Mouse (Mus musculus) forebrain, embryonic 16.5 days (tissue): ENCODE results near the gene Cotl1. TPM values are rescaled to one million over a fixed set of nuclear protein-coding genes. Genes with fewer than 3 reads are reported as not detected.

Experiments
- ATAC-seq: fragments of 200-750 bp; cut with Nextera tagmentation; 2 replicates; pipeline ENCODE4 v1.8.0; 2017; ENCODE audit warnings: mild to moderate bottlenecking, moderate library complexity
- H3K27ac ChIP-seq: fragments of 300-500 bp; sonication (generic); 2 replicates; pipeline ENCODE4 v1.5.1; 2014; ENCODE audit warnings: low read length, control low read depth
- H3K27me3 ChIP-seq: fragments of 300-500 bp; sonication (generic); replicated peaks from 2 replicates; pipeline ENCODE4 v1.6.1; 2014; ENCODE audit warnings: low read length; ENCODE audit not compliant: control insufficient read depth, insufficient read depth
- H3K36me3 ChIP-seq: fragments of 300-500 bp; sonication (generic); 2 replicates; pipeline ENCODE4 v1.6.1; 2014; ENCODE audit not compliant: control insufficient read depth, insufficient read depth
- H3K4me1 ChIP-seq: fragments of 300-500 bp; sonication (generic); replicated peaks from 2 replicates; pipeline ENCODE4 v1.6.1; 2014; ENCODE audit warnings: low read length; ENCODE audit not compliant: control insufficient read depth, insufficient read depth
- H3K4me2 ChIP-seq: fragments of 300-500 bp; sonication (generic); 2 replicates; pipeline ENCODE4 v1.6.1; 2014; ENCODE audit warnings: mild to moderate bottlenecking, low read length, control low read depth
- H3K4me3 ChIP-seq: fragments of 300-500 bp; sonication (generic); replicated peaks from 2 replicates; pipeline ENCODE4 v1.5.1; 2014; ENCODE audit warnings: mild to moderate bottlenecking, low read length, control low read depth
- H3K9ac ChIP-seq: fragments of 300-500 bp; sonication (generic); replicated peaks from 2 replicates; pipeline ENCODE4 v1.6.1; 2014; ENCODE audit warnings: low read depth, low read length, control low read depth
- H3K9me3 ChIP-seq: fragments of 300-500 bp; sonication (generic); 2 replicates; pipeline ENCODE4 v1.6.1; 2016; ENCODE audit warnings: low read length; ENCODE audit not compliant: control insufficient read depth
- WGBS: fragments of 180-500 bp; shearing (Covaris S2); extraction: QIAGEN DNeasy Blood & Tissue Kit; methylation state at CpG from one replicate; pipeline ENCODE4 v1.1.7; 2014; 5-methylcytosine and 5-hydroxymethylcytosine counted together
- polyA plus RNA-seq: library from polyadenylated mRNA; unstranded; fragments of >200 nt; fragmentation: Nextera tagmentation; extraction: Ambion mirVana; gene quantifications from 2 replicates; pipeline ENCODE4 v1.2.1, GENCODE M21; 2015

The Cotl1 gene
- polyA plus RNA-seq, 1 experiment from 2014 or later = 147 TPM

DNA sequence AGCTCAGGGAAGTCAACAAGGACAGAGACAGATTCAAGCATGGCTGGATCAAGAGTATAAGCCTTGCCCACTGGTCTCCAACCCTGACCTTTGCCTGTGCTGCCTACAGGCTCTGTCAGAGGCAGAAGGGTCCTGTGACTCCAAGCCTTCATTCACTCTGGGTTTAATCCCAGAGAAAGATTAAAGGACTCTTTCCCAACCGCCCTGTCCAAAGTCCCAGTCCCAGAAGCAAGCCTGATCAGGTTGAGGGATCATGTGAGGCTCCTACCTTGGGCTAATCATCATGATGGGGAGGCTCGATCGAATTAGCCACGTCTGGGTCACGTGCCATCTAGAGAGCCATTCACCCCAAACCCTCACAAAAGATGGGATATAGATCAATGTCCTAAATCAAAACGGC lies 5.7 kb downstream of the Cotl1 start:
- H3K9ac ChIP-seq = no peak overlapping the region
- H3K4me1 ChIP-seq = peaks cover 83% of the 10 kb centered on the region
- ATAC-seq = no peak
- WGBS = 87% methylated on average over 6 of the region's 6 CpGs
- H3K27me3 ChIP-seq = no peaks in the 10 kb centered on the region
- no peak overlapping the region for H3K4me2 ChIP-seq
- no peaks in the 10 kb centered on the region for H3K9me3 ChIP-seq
- no peak overlapping the region for H3K27ac ChIP-seq
- H3K4me3 ChIP-seq = no peak overlapping the region
- H3K36me3 ChIP-seq = no peaks in the 10 kb centered on the region

DNA sequence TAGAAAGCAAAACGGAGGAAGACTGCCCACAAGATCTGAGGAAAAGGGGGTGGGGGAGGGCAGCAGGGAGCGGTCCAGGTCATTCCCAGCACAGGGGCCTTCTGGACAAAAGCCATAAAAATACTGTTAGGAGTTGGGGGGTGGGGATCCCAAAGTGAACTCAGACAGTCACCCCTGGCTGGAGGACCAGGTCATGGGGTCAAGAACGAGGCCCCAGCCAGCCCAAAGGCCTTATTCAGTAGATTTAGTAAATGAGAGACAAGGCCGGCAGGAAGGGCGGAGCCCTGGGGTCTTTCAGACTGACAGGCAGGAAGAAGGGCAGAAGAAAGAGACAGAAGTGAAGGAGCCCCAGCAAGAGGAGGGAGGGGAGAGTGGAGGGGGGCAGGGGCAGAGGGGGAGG lies 7.4 kb downstream of the Cotl1 start:
- H3K27ac ChIP-seq = no peak overlapping the region
- no peaks in the 10 kb centered on the region for H3K9me3 ChIP-seq
- WGBS = 20% methylated on average over 5 of the region's 5 CpGs
- no peak overlapping the region for H3K9ac ChIP-seq
- ATAC-seq = no peak
- H3K4me1 ChIP-seq = peaks cover 72% of the 10 kb centered on the region
- no peaks in the 10 kb centered on the region for H3K36me3 ChIP-seq
- H3K27me3 ChIP-seq = no peaks in the 10 kb centered on the region
- H3K4me2 ChIP-seq = no peak overlapping the region
- no peak overlapping the region for H3K4me3 ChIP-seq

DNA sequence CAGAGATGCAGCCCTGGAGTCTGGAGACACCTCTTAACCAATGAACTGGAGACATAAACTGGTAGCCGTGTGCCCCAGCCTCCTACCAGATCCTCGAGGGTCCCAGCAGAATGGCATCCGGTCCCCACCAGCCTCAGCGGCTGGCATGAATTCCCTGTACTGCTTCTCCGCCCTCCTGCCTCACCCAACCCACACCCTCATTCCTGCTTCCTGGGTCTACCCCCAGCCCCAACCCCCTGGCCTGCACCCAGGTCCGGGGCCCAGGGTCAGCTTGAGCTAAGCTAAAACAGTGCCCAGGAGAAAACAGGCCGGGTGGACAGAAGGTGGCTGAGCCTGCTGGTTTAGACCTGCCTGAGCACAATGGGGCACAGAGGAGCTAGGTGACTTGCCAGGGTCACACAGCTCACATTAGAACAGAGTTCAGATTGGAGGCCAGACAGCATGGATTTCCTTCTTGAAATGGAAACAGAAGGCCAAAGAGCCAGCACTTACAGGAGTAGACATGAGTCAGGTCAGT lies 8.2 kb downstream of the Cotl1 start:
- Histone ChIP-seq H3K36me3 (no peaks in the 10 kb centered on the region), H3K4me3 (no peak overlapping the region; the same call in 1 of the 2 replicates), H3K27me3 (no peaks in the 10 kb centered on the region), H3K4me1 (peaks cover 67% of the 10 kb centered on the region), H3K4me2 (peak overlapping the region; percentile 36), H3K27ac (peak overlapping the region; percentile 43), H3K9ac (peak overlapping the region; percentile 38), H3K9me3 (no peaks in the 10 kb centered on the region)
- WGBS = 56% methylated on average over 7 of the region's 7 CpGs
- ATAC-seq = peak; percentile 10; the same call in 1 of the 2 replicates

GRCm38 (mm10) chr8:119831336-119831995 lies 8.9 kb downstream of the Cotl1 start:
- Histone ChIP-seq H3K9me3 (no peaks in the 10 kb centered on the region), H3K4me3 (no peak overlapping the region; the same call in 1 of the 2 replicates), H3K27ac (peak overlapping the region; percentile 43; the same call in 1 of the 2 replicates), H3K9ac (peak overlapping the region; percentile 38; the same call in 1 of the 2 replicates), H3K27me3 (no peaks in the 10 kb centered on the region), H3K4me1 (peaks cover 60% of the 10 kb centered on the region), H3K4me2 (peak overlapping the region; percentile 36), H3K36me3 (no peaks in the 10 kb centered on the region)
- 33% methylated on average over 20 of the region's 20 CpGs for whole genome bisulfite sequencing
- peak; percentile 59 for ATAC-seq

DNA sequence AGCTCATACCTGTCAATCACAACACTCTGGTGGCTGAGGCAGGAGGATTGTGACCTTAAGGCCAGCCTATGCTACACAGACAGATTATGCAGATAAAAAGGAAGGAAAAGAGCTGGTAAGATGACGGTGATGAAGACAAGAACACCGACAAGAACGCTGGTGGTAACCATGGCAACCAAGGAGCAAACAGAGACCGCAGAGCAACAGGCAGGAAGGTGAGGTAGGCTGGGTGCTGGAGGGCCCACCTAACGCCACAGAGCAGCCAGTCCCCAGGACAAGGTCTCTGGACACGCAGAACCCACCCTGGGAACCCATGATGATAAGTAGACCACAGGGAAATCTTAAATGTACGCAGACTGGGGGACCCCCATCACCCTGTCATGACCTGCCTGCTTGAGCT lies 9.8 kb downstream of the Cotl1 start:
- Histone ChIP-seq H3K9me3 (no peaks in the 10 kb centered on the region), H3K4me3 (no peak overlapping the region), H3K36me3 (no peaks in the 10 kb centered on the region), H3K9ac (no peak overlapping the region), H3K27ac (no peak overlapping the region), H3K27me3 (no peaks in the 10 kb centered on the region), H3K4me2 (no peak overlapping the region), H3K4me1 (peaks cover 51% of the 10 kb centered on the region)
- WGBS = 55% methylated on average over 7 of the region's 7 CpGs
- no peak for ATAC-seq

- Histone ChIP-seq H3K4me2 (no peak overlapping the region), H3K27ac (no peak overlapping the region), H3K9ac (no peak overlapping the region), H3K4me1 (peaks cover 49% of the 10 kb centered on the region), H3K36me3 (no peaks in the 10 kb centered on the region), H3K4me3 (no peak overlapping the region), H3K9me3 (no peaks in the 10 kb centered on the region), H3K27me3 (no peaks in the 10 kb centered on the region)
- WGBS = 62% methylated on average over 16 of the region's 16 CpGs
- no peak for ATAC-seq
Observed at GRCm38 (mm10) chr8:119829870-119830580, 10.3 kb downstream of the Cotl1 start.

DNA sequence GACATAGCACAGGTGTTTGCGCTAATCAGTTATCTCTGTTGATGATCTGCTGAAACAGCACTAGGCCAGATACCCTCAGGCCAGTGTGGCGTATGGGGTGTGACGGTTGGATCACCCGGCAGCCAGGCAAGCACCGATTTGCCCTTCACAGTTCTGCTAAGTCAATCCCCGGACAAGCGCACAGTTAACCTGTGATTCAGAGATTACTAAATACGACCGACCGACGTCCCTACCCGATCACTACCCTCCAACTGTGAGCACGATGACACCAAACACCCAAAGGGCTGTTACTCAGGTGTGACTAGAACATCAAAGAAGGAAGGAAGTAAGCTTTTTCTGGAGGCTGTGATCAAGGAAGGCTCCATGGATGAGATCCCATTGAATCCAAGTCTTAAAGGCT lies 10.9 kb downstream of the Cotl1 start:
- no peak overlapping the region for H3K4me2 ChIP-seq
- peaks cover 51% of the 10 kb centered on the region for H3K4me1 ChIP-seq
- 92% methylated on average over 13 of the region's 13 CpGs for WGBS
- no peak overlapping the region for H3K27ac ChIP-seq
- H3K36me3 ChIP-seq = no peaks in the 10 kb centered on the region
- no peaks in the 10 kb centered on the region for H3K9me3 ChIP-seq
- H3K4me3 ChIP-seq = no peak overlapping the region
- no peak for ATAC-seq
- H3K27me3 ChIP-seq = no peaks in the 10 kb centered on the region
- H3K9ac ChIP-seq = no peak overlapping the region

DNA sequence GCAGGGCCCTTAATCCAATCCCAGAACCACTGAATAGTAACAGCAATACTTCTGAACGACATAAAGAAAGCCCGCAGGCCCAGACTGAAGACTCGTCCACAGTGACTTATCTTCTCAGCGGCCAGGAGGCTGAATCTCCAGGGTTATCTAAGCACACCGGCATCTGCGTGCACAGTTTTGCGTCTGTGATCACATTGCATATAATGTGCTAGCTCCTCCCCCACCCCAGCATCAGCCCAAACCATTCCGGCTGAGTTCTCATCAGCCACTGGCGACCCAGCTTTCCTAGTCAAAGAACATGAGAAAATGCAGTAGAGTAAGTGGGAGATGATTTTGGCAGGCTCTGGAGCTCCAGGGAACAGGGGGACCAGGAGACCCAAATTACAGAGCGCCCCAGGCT lies 11.3 kb downstream of the Cotl1 start:
- no peaks in the 10 kb centered on the region for H3K9me3 ChIP-seq
- 80% methylated on average over 10 of the region's 10 CpGs for WGBS
- H3K4me1 ChIP-seq = peaks cover 53% of the 10 kb centered on the region
- H3K36me3 ChIP-seq = no peaks in the 10 kb centered on the region
- ATAC-seq = no peak
- no peak overlapping the region for H3K4me3 ChIP-seq
- no peak overlapping the region for H3K27ac ChIP-seq
- H3K4me2 ChIP-seq = no peak overlapping the region
- no peaks in the 10 kb centered on the region for H3K27me3 ChIP-seq
- H3K9ac ChIP-seq = 0 out of 2 replicates have a peak overlapping the region, but pooled peaks have one; percentile 10

DNA sequence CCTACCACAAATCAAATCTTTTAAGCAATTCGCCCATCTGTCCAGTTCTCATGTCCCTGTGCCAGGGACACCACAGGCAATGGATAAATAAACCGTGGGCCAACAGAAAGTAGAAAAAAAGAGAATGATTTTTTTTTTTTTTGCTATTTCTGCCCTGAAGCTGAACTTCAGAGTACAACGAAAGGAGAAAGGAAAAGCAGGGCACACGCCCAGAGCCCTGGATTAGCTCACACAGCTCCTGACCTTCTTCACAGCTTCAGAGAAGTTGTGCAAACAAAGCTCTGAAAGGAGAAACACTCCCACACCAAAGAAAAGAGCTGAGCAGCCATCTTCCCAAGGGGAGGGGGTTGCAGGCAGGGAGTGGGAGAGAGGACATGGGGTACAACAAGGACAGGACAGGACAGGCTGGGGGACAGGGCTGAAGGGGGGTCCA lies 12.6 kb downstream of the Cotl1 start:
- Histone ChIP-seq H3K4me1 (peaks cover 46% of the 10 kb centered on the region), H3K4me2 (no peak overlapping the region), H3K36me3 (no peaks in the 10 kb centered on the region), H3K27ac (no peak overlapping the region), H3K4me3 (no peak overlapping the region), H3K9me3 (no peaks in the 10 kb centered on the region), H3K9ac (no peak overlapping the region), H3K27me3 (no peaks in the 10 kb centered on the region)
- ATAC-seq = no peak
- WGBS = 29% methylated on average over 4 of the region's 4 CpGs
